Mouse (Mus musculus) ES-Bruce4 (cell line): ENCODE data around the gene Hsd17b13.

Experiments
- CTCF ChIP-seq: IDR thresholded peaks from one replicate; pipeline ENCODE4 v1.8.1; 2011; ENCODE audit warnings: low read depth, low read length
- POLR2A ChIP-seq: IDR thresholded peaks from one replicate; pipeline ENCODE4 v1.8.1; 2011; ENCODE audit warnings: low read length; ENCODE audit not compliant: insufficient read depth

DNA sequence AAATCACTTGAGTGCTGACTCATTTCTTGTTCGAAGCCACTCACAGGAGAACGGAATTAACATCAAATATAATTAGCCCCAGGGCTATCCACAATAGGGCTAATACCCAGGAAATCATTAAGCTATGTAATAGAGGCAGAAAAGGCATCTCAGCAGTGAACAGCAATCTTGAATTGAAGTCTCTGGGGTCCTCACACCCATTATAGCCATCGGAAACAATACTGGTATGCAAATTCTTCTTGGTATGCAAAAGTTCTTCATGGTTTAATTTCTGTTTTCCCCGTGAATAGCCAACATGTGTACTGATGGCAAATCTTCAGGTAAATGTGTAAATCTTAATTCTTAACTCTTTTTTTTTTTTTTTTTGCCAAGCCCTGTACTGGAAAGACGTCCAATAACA lies 46.7 kb downstream of the Hsd17b13 start:
- TF ChIP-seq CTCF (no peak), POLR2A (no peak)
